Mouse (Mus musculus) embryonic facial prominence, embryonic 13.5 days (tissue): ENCODE results near the gene Cbr4. TPM values are rescaled to one million over a fixed set of nuclear protein-coding genes. Genes with fewer than 3 reads are reported as not detected.

Experiments used
- ATAC-seq: fragments of 200-750 bp; cut with Nextera tagmentation; 2 replicates; pipeline ENCODE4 v1.8.0; 2017; ENCODE audit warnings: low read depth; ENCODE audit not compliant: insufficient number of reproducible peaks, insufficient read depth, low FRiP score, low TSS enrichment
- H3K27ac ChIP-seq: fragments of 300-500 bp; sonication (generic); 2 replicates; pipeline ENCODE4 v1.5.1; 2015; ENCODE audit warnings: moderate library complexity, mild to moderate bottlenecking, inconsistent platforms
- H3K27me3 ChIP-seq: fragments of 300-500 bp; sonication (generic); 2 replicates; pipeline ENCODE4 v1.6.1; 2015; ENCODE audit warnings: mild to moderate bottlenecking, inconsistent platforms
- H3K36me3 ChIP-seq: fragments of 300-500 bp; sonication (generic); 2 replicates; pipeline ENCODE4 v1.6.1; 2015; ENCODE audit warnings: mild to moderate bottlenecking, inconsistent platforms
- H3K4me1 ChIP-seq: fragments of 300-500 bp; sonication (generic); 2 replicates; pipeline ENCODE4 v1.6.1; 2015; ENCODE audit warnings: inconsistent platforms
- H3K4me2 ChIP-seq: fragments of 300-500 bp; sonication (generic); 2 replicates; pipeline ENCODE4 v1.6.1; 2015; ENCODE audit warnings: moderate library complexity, mild to moderate bottlenecking, inconsistent platforms
- H3K4me3 ChIP-seq: fragments of 300-500 bp; sonication (generic); 2 replicates; pipeline ENCODE4 v1.5.1; 2015; ENCODE audit warnings: mild to moderate bottlenecking, inconsistent platforms
- H3K9ac ChIP-seq: fragments of 300-500 bp; sonication (generic); 2 replicates; pipeline ENCODE4 v1.6.1; 2015; ENCODE audit warnings: mild to moderate bottlenecking, inconsistent platforms
- H3K9me3 ChIP-seq: fragments of 300-500 bp; sonication (generic); 2 replicates; pipeline ENCODE4 v1.6.1; 2016; ENCODE audit warnings: inconsistent platforms
- WGBS: fragments of 180-500 bp; shearing (Covaris S2); methylation state at CpG from one replicate; pipeline ENCODE4 v1.1.7; 2015; ENCODE audit warnings: mixed read lengths; 5-methylcytosine and 5-hydroxymethylcytosine counted together
- polyA plus RNA-seq: library from polyadenylated mRNA; unstranded; fragments of >200 nt; fragmentation: Nextera tagmentation; extraction: Ambion mirVana; gene quantifications from 2 replicates; pipeline ENCODE4 v1.2.1, GENCODE M21; 2015

Gene Cbr4
- polyA plus RNA-seq, 1 experiment from 2014 or later = 32.5 TPM

DNA sequence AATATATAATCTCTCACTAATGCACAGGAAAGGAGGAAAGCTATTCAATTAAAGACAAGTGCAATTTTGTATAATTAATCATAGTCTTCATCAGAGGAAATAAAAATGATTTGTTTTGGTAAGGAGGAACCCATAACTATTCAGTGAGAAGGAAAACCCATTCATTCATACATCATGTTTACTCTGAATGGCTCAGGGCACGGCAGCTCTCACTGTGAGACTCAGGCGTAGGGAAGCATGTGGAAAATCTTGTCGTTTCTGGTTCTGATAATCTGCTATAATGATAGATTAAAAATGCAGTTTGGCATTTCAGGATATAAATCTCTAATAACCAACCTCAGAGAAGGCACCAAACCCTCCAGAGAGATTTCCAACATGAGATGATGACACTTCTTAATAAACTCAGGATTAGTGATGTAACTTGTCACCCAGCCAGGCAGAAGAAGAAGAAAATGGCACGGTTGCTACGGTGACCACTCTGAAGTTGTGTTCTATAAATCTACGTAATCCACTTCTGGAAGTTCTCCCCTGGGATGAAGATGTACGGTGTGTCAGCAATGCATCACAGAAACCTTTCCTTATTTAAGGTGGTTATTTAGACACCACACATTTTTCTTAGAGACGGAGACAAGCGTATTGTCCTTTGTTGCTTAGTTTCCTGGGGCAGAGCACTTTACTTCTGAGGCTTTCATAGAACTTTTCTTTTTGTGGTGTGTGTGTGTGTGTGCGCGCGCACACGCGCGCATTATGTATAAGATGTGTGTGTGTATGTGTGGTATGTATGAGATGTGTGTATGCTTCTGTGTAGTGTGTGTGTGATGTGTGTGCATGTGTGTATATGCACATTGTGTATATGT is 20.6 kb upstream of the Cbr4 start:
- Histone ChIP-seq H3K4me1 (peaks cover 3% of the 10 kb centered on the region; the same call in 1 of the 2 replicates), H3K4me3 (no peak overlapping the region), H3K27ac (no peak overlapping the region), H3K36me3 (no peaks in the 10 kb centered on the region), H3K9ac (no peak overlapping the region), H3K9me3 (no peaks in the 10 kb centered on the region), H3K27me3 (no peaks in the 10 kb centered on the region), H3K4me2 (no peak overlapping the region)
- no peak for ATAC-seq
- WGBS = 84% methylated on average over 15 of the region's 15 CpGs

DNA sequence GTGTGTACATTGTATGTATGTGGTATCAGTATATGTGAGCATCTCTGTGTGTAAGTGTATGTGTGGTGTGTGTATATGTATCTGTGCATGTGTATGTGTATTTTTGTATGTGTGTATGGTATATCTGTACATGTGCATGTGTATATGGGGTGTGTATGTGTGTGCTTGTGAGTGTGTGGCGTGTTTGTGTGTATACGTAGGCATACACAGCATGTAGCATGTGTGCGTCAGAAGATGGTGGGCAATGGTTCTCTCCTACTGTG is 20.1 kb upstream of the Cbr4 start:
- no peaks in the 10 kb centered on the region for H3K36me3 ChIP-seq
- H3K4me3 ChIP-seq = no peak overlapping the region
- H3K9me3 ChIP-seq = no peaks in the 10 kb centered on the region
- WGBS = 90% methylated on average over 3 of the region's 3 CpGs
- no peak overlapping the region for H3K9ac ChIP-seq
- peaks cover 3% of the 10 kb centered on the region; the same call in 1 of the 2 replicates for H3K4me1 ChIP-seq
- no peak overlapping the region for H3K4me2 ChIP-seq
- H3K27me3 ChIP-seq = no peaks in the 10 kb centered on the region
- no peak for ATAC-seq
- H3K27ac ChIP-seq = no peak overlapping the region

DNA sequence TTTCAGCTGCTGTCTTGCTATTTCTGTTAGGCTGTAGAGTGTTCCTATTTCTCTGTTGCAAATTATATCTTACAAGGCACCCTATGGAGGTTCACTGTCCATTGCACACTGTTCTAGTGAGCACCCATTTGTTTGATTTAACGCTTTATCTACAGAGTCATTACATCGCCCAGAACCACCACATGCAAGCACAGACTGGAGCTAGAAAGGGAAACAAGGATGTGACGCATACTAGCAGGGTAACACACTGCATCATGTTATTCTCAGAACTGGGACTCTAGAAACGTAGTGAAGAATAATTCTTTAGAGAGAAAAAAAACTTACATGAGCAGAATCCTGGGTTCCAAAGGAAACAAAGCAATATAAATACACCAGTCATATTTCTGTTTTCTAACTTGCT is 17.3 kb upstream of the Cbr4 start:
- 86% methylated on average over 4 of the region's 4 CpGs for WGBS
- H3K4me1 ChIP-seq = peaks cover 3% of the 10 kb centered on the region; the same call in 1 of the 2 replicates
- no peak for ATAC-seq

DNA sequence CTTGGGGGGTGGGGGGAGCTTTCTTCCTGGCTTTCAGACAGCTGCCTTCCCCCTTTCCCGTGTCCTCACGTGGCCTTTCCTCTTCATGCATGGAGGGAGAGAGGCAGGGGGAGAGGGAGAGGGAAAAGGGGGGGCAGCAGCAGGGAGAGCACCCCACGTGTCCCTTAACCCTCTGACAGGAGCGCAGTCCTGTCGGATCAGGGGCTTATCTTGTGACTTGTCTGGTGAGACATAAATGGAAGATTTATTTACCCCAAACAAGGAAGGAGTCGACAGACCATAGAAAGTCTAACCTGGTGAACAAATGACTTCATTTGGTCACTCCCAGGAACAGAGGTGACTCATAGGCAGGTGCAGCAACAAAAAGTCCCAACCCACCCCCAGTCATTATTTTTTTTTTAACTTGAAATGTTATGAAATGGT is 12.3 kb upstream of the Cbr4 start:
- Histone ChIP-seq H3K4me1 (no peaks in the 10 kb centered on the region), H3K27me3 (no peaks in the 10 kb centered on the region), H3K36me3 (no peaks in the 10 kb centered on the region), H3K4me3 (no peak overlapping the region), H3K27ac (no peak overlapping the region), H3K9me3 (no peaks in the 10 kb centered on the region), H3K4me2 (no peak overlapping the region), H3K9ac (no peak overlapping the region)
- WGBS = 50% methylated on average over 6 of the region's 6 CpGs
- no peak for ATAC-seq

More for the DNA sequence above, 17.3 kb upstream of the Cbr4 start:
- Histone ChIP-seq H3K9me3 (no peaks in the 10 kb centered on the region), H3K4me2 (no peak overlapping the region), H3K9ac (no peak overlapping the region), H3K36me3 (no peaks in the 10 kb centered on the region), H3K27ac (no peak overlapping the region), H3K27me3 (no peaks in the 10 kb centered on the region), H3K4me3 (no peak overlapping the region)

DNA sequence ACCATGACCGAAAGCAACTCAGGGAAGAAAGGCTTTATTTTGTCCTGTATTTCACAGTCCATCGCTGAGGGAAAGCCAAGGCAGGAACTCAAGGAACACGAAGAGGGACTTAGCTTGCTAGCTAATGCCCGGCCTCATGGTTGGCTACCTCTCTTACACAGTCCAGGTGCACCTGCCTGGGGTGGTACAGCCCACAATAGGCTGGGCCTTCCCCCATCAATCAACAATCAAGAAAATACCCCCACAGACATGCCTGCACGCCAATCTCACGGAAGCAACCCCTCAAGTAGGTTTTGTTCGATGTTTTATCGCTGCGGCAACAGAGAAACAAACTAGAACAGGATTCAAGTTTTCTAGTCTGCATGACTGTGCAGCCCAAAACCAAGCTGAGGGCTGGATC is 11.4 kb upstream of the Cbr4 start:
- no peaks in the 10 kb centered on the region for H3K4me1 ChIP-seq
- no peak overlapping the region for H3K27ac ChIP-seq
- WGBS = 82% methylated on average over 9 of the region's 9 CpGs
- no peak overlapping the region for H3K4me2 ChIP-seq
- no peaks in the 10 kb centered on the region for H3K36me3 ChIP-seq
- no peaks in the 10 kb centered on the region for H3K27me3 ChIP-seq
- no peak for ATAC-seq
- H3K9ac ChIP-seq = no peak overlapping the region
- no peak overlapping the region for H3K4me3 ChIP-seq
- no peaks in the 10 kb centered on the region for H3K9me3 ChIP-seq

DNA sequence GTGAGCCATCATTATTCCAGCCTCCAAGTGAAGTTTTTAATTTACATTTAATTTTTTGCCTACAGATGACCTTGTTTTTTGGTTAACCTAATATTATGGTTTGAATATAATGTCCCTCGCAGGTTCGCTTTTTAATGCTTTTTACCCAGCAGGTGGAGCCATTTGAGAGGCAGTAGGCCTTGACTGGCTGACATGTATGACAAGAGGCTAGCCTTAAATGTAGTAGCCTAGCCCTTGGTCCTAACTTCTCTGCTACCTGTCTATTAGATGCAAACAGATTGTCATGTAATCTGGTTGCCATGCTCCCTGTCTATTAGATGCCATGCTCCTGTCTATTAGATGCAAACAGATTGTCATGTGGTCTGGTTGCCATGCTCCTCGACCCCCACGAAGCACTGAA is 9.4 kb upstream of the Cbr4 start:
- 86% methylated on average over 4 of the region's 4 CpGs for WGBS
- Histone ChIP-seq H3K4me2 (no peak overlapping the region), H3K9ac (no peak overlapping the region), H3K4me3 (no peak overlapping the region), H3K36me3 (no peaks in the 10 kb centered on the region), H3K27ac (no peak overlapping the region), H3K27me3 (no peaks in the 10 kb centered on the region), H3K9me3 (no peaks in the 10 kb centered on the region), H3K4me1 (no peaks in the 10 kb centered on the region)
- ATAC-seq = no peak

DNA sequence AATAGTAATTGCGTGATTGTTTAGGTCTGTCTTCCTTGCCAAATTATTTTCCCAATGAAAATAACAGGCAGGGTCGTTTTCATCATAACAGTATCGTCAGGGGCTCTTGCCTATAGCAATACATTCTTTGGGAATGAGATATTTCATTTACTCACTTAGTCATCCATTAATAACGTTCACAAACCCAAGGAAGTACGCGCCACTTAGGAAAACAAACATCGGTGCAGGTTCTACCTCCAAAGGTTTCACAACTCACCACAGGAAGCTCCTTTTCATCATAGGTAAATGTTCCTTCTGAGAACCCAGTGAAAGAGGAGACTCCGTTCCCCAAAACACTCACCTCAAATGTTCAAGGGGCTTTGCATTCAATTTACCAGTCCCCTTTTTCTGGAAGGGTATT is 8.7 kb upstream of the Cbr4 start:
- no peak for ATAC-seq
- 75% methylated on average over 8 of the region's 8 CpGs for WGBS
- H3K36me3 ChIP-seq = no peaks in the 10 kb centered on the region

DNA sequence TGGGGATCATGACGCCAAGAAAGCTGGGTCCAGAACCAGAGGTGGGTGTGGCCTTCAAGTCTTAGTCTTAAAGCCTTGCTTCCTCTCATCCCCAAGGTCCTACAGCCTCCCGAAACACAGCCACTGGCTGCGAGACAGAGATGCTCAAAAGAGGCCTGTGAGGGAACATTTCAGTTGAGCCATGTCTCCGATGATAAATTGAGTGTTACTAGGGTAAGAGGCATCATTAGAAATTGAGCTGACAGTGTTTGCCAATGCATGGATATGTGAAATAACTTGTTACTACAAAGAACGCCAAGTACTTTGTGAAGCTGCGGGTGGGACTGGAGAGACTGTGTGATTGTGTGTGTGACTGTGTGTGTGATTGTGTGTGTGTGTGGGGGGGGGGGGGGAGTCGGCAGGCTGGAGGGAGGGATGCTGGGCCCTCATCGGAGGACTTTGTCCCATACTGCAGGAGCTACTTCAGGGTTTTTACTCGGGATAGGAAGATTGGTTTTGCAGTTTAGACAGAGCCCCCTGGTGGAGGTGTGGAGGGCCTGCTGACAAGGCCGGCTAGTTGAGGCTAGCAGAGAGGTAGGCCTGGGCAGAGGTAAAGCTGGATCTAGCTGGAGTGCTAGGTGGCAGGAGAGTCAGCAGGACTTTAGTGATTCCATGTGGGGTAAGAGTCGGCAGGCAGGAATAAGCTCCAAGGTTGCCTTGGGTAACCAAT is 7.9 kb upstream of the Cbr4 start:
- Histone ChIP-seq H3K4me2 (no peak overlapping the region), H3K27me3 (no peaks in the 10 kb centered on the region), H3K4me3 (no peak overlapping the region), H3K9me3 (no peaks in the 10 kb centered on the region), H3K9ac (no peak overlapping the region), H3K36me3 (no peaks in the 10 kb centered on the region), H3K27ac (no peak overlapping the region), H3K4me1 (no peaks in the 10 kb centered on the region)
- peak; percentile 67; the same call in 1 of the 2 replicates for ATAC-seq
- 54% methylated on average over 11 of the region's 11 CpGs for WGBS

More for the DNA sequence above, 8.7 kb upstream of the Cbr4 start:
- Histone ChIP-seq H3K9me3 (no peaks in the 10 kb centered on the region), H3K27me3 (no peaks in the 10 kb centered on the region), H3K4me2 (no peak overlapping the region), H3K9ac (no peak overlapping the region), H3K4me3 (no peak overlapping the region), H3K4me1 (no peaks in the 10 kb centered on the region), H3K27ac (no peak overlapping the region)

DNA sequence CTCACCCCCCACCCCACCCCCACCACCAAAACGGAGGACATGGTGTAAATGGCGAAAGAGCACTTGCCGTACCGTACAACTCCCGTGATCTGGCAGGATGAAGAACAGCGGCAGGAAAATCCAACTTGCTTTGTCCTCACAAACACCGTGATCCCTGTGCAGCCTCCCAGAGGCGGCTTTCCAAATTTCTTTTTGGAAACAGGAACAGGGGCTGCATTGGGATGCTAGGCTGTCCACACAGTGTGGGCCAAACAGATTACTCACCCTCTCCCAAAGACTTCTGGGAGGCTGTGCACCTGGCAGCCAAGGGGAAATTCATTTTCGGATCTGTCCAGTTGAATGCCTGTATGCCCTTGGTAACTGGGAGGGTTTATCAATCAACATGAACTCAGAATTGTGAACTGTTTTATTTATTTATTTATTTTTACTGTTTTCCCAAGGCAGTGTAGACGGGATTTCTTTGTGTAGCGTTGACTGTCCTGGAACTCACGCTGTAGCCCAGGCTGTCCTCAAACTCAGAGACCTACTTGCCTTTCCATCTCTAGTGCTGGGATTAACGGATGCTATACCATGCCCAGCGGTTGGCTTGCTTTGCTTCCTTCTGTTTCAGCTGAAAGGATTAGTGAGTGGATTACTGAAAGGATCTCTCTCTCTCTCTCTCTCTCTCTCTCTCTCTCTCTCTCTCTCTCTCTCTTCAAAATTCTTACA is 7.1 kb upstream of the Cbr4 start:
- Histone ChIP-seq H3K27me3 (no peaks in the 10 kb centered on the region), H3K27ac (no peak overlapping the region), H3K4me3 (no peak overlapping the region), H3K9ac (no peak overlapping the region), H3K9me3 (no peaks in the 10 kb centered on the region), H3K36me3 (no peaks in the 10 kb centered on the region), H3K4me1 (no peaks in the 10 kb centered on the region), H3K4me2 (no peak overlapping the region)
- 89% methylated on average over 14 of the region's 14 CpGs for WGBS
- no peak for ATAC-seq

DNA sequence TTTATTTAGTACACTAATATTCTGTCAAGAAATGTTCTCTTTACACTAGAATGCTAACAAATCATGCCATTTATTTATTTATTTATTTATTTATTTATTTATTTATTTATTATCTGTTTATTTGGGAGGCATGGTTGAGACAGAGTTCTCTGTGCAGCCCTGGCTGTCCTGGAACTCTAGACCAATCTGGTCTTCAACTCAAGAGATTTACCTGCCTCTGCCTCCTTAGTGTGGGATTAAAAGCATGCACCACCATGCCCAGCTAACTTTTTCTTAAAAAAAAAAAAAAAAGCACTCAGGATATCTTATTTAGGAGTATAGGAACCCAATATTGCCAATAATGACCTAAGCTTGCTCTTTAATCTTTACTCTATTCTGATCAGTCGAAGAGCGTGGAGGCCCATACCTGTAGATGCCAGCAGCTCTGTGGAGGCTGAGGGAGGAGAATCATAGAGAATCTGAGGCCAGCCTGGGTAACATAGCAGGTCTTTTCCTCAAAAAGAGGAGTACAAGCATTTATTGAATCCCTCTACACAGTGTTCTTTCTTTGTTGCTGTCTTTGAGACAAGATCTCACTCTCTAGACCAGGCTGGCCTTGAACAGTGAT is 508 bp upstream of the Cbr4 start:
- ATAC-seq = no peak
- no peak overlapping the region; the same call in 1 of the 2 replicates for H3K4me3 ChIP-seq

DNA sequence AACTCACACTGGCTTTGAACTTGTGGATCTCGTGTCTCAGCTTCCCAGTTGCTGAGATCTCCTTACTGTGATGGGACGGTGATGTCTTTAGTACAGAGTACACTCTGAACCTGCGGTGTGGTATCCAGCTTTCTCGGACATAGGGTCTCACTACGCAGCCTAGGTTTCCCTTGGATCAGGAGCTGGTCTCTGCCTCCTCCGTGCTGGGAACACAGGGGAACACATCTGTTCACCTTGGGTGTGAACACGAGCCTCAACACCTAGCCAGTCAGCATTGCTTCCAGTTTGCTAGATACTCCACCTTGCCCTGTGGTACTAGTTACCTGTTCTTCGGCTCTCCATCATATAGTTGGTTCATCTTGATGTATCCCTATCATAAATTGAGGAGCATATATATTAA is 1.1 kb downstream of the Cbr4 start:
- no peak for ATAC-seq
- Histone ChIP-seq H3K36me3 (peaks cover 13% of the 10 kb centered on the region), H3K4me1 (peaks cover 7% of the 10 kb centered on the region), H3K27ac (no peak overlapping the region), H3K9ac (no peak overlapping the region), H3K27me3 (no peaks in the 10 kb centered on the region), H3K4me2 (peak overlapping the region; percentile 62), H3K4me3 (peak overlapping the region; percentile 76), H3K9me3 (no peaks in the 10 kb centered on the region)
- WGBS = 91% methylated on average over 8 of the region's 8 CpGs

More for the DNA sequence above, 508 bp upstream of the Cbr4 start:
- peaks cover 6% of the 10 kb centered on the region for H3K36me3 ChIP-seq
- no peaks in the 10 kb centered on the region for H3K27me3 ChIP-seq
- H3K27ac ChIP-seq = no peak overlapping the region
- WGBS = 96% methylated on average over 2 of the region's 2 CpGs
- no peaks in the 10 kb centered on the region for H3K9me3 ChIP-seq
- peak overlapping the region; percentile 62; the same call in 1 of the 2 replicates for H3K4me2 ChIP-seq
- H3K9ac ChIP-seq = peak overlapping the region; percentile 92; the same call in 1 of the 2 replicates
- peaks cover 7% of the 10 kb centered on the region for H3K4me1 ChIP-seq
